Mouse (Mus musculus) hindbrain, postnatal 0 days (tissue): ENCODE results near the gene Lrig1. TPM values are rescaled to one million over a fixed set of nuclear protein-coding genes. Genes with fewer than 3 reads are reported as not detected.
A peak's percentile ranks its signal among the peaks of the same experiment; 100 is the strongest.

Experiments
- ATAC-seq: fragments of 200-750 bp; cut with Nextera tagmentation; 2 replicates; pipeline ENCODE4 v1.8.0; 2017; ENCODE audit warnings: mild to moderate bottlenecking, moderate TSS enrichment, moderate library complexity
- DNase-seq: peaks from one replicate; pipeline ENCODE4 v3.0.0-alpha.2; 2015; ENCODE audit warnings: low spot score
- H3K27ac ChIP-seq: fragments of 300-500 bp; sonication (generic); 2 replicates; pipeline ENCODE4 v1.5.1; 2014; ENCODE audit warnings: mild to moderate bottlenecking
- H3K27me3 ChIP-seq: fragments of 300-500 bp; sonication (generic); 2 replicates; pipeline ENCODE4 v1.6.1; 2014; ENCODE audit warnings: low read length, mixed read lengths; ENCODE audit not compliant: insufficient read depth
- H3K36me3 ChIP-seq: fragments of 300-500 bp; sonication (generic); 2 replicates; pipeline ENCODE4 v1.6.1; 2014; ENCODE audit warnings: low read length, mixed read lengths; ENCODE audit not compliant: insufficient read depth
- H3K4me1 ChIP-seq: fragments of 300-500 bp; sonication (generic); 2 replicates; pipeline ENCODE4 v1.6.1; 2014; ENCODE audit warnings: antibody characterized with exemption, low read length, mixed read lengths; ENCODE audit not compliant: insufficient read depth
- H3K4me2 ChIP-seq: fragments of 300-500 bp; sonication (generic); 2 replicates; pipeline ENCODE4 v1.6.1; 2014; ENCODE audit warnings: low read depth, mild to moderate bottlenecking, low read length, moderate library complexity, mixed read lengths
- H3K4me3 ChIP-seq: fragments of 300-500 bp; sonication (generic); 2 replicates; pipeline ENCODE4 v1.5.1; 2014; ENCODE audit warnings: low read length
- H3K9ac ChIP-seq: fragments of 300-500 bp; sonication (generic); replicated peaks from 2 replicates; pipeline ENCODE4 v1.6.1; 2014; ENCODE audit warnings: mild to moderate bottlenecking, low read length, moderate library complexity, mixed read lengths
- H3K9me3 ChIP-seq: fragments of 300-500 bp; sonication (generic); 2 replicates; pipeline ENCODE4 v1.6.1; 2016; ENCODE audit warnings: low read length, mixed read lengths
- CTCF ChIP-seq: IDR thresholded peaks from 2 replicates; pipeline ENCODE4 v1.5.1; 2016; ENCODE audit warnings: antibody characterized with exemption, control low read depth, low read depth
- WGBS: fragments of 180-500 bp; shearing (Covaris S2); extraction: QIAGEN DNeasy Blood & Tissue Kit; methylation state at CpG from one replicate; pipeline ENCODE4 v1.1.7; 2014; 5-methylcytosine and 5-hydroxymethylcytosine counted together
- polyA plus RNA-seq: library from polyadenylated mRNA; unstranded; fragments of >200 nt; fragmentation: Nextera tagmentation; extraction: Ambion mirVana; gene quantifications from 2 replicates; pipeline ENCODE4 v1.2.1, GENCODE M21; 2015
- total RNA-seq: library from RNA; depleted of rRNA; stranded (reverse); fragments of >200 nt; gene quantifications from 2 replicates; pipeline ENCODE4 v1.2.3, GENCODE M21; 2014

The Lrig1 gene
- total and polyA plus RNA-seq, 2 experiments from 2014 or later = 23.0 to 146 TPM

- no peak for TF ChIP-seq CTCF
- peak; percentile 52; the same call in 1 of the 2 replicates for ATAC-seq
These were observed 15.0 kb downstream of the Lrig1 start for GRCm38 (mm10) chr6:94684844-94685557.

GRCm38 (mm10) chr6:94683701-94684100, 16.3 kb downstream of the Lrig1 start:
- H3K27ac ChIP-seq = peak overlapping the region; percentile 52; the same call in 1 of the 2 replicates
- H3K9ac ChIP-seq = no peak overlapping the region
- TF ChIP-seq CTCF = no peak
- H3K4me1 ChIP-seq = peaks cover 24% of the 10 kb centered on the region; the same call in 1 of the 2 replicates
- no peaks in the 10 kb centered on the region for H3K27me3 ChIP-seq
- ATAC-seq = peak; percentile 55
- WGBS = 58% methylated on average over 3 of the region's 3 CpGs
- H3K4me2 ChIP-seq = peak overlapping the region; percentile 21
- no peaks in the 10 kb centered on the region for H3K36me3 ChIP-seq
- DNase-seq = no peak
- H3K9me3 ChIP-seq = no peaks in the 10 kb centered on the region
- H3K4me3 ChIP-seq = no peak overlapping the region

More at GRCm38 (mm10) chr6:94684844-94685557, 15.0 kb downstream of the Lrig1 start:
- H3K27ac ChIP-seq = peak overlapping the region; percentile 52; the same call in 1 of the 2 replicates
- no peaks in the 10 kb centered on the region for H3K9me3 ChIP-seq
- peak overlapping the region; percentile 21 for H3K4me2 ChIP-seq
- no peak overlapping the region for H3K9ac ChIP-seq
- peaks cover 21% of the 10 kb centered on the region; the same call in 1 of the 2 replicates for H3K4me1 ChIP-seq
- H3K27me3 ChIP-seq = no peaks in the 10 kb centered on the region
- no peaks in the 10 kb centered on the region for H3K36me3 ChIP-seq
- WGBS = 40% methylated on average over 13 of the region's 13 CpGs
- no peak overlapping the region for H3K4me3 ChIP-seq
- no peak for DNase-seq

GRCm38 (mm10) chr6:94682270-94682618, 17.7 kb downstream of the Lrig1 start:
- H3K4me1 ChIP-seq = peaks cover 23% of the 10 kb centered on the region
- no peak for DNase-seq
- H3K4me3 ChIP-seq = no peak overlapping the region
- no peaks in the 10 kb centered on the region for H3K27me3 ChIP-seq
- peak overlapping the region; percentile 28; the same call in 1 of the 2 replicates for H3K9ac ChIP-seq
- no peaks in the 10 kb centered on the region for H3K36me3 ChIP-seq
- no peaks in the 10 kb centered on the region for H3K9me3 ChIP-seq
- TF ChIP-seq CTCF = no peak
- peak overlapping the region; percentile 42 for H3K4me2 ChIP-seq
- ATAC-seq = no peak
- WGBS = 48% methylated on average over 6 of the region's 6 CpGs
- peak overlapping the region; percentile 59; the same call in 1 of the 2 replicates for H3K27ac ChIP-seq

GRCm38 (mm10) chr6:94681446-94682269, 18.3 kb downstream of the Lrig1 start:
- Histone ChIP-seq H3K4me3 (peak overlapping the region; percentile 12; the same call in 1 of the 2 replicates), H3K4me2 (peak overlapping the region; percentile 42), H3K9me3 (no peaks in the 10 kb centered on the region), H3K9ac (peak overlapping the region; percentile 28; the same call in 1 of the 2 replicates), H3K36me3 (no peaks in the 10 kb centered on the region), H3K27ac (peak overlapping the region; percentile 59), H3K27me3 (no peaks in the 10 kb centered on the region), H3K4me1 (peaks cover 27% of the 10 kb centered on the region)
- ATAC-seq = 0 out of 2 replicates have a peak, but pooled peaks have one; percentile 40
- WGBS = 33% methylated on average over 15 of the region's 15 CpGs
- DNase-seq = peak; percentile 53
- no peak for TF ChIP-seq CTCF

- Histone ChIP-seq H3K36me3 (no peaks in the 10 kb centered on the region), H3K27ac (peak overlapping the region; percentile 59; the same call in 1 of the 2 replicates), H3K9ac (no peak overlapping the region), H3K27me3 (no peaks in the 10 kb centered on the region), H3K4me1 (peaks cover 27% of the 10 kb centered on the region), H3K4me2 (peak overlapping the region; percentile 42), H3K4me3 (peak overlapping the region; percentile 12; the same call in 1 of the 2 replicates), H3K9me3 (no peaks in the 10 kb centered on the region)
- WGBS = 54% methylated on average over 5 of the region's 5 CpGs
- ATAC-seq (no peak), DNase-seq (no peak)
- TF ChIP-seq CTCF = no peak
These were observed 19.1 kb downstream of the Lrig1 start for GRCm38 (mm10) chr6:94680760-94681445.

- Histone ChIP-seq H3K4me1 (peaks cover 26% of the 10 kb centered on the region), H3K27me3 (no peaks in the 10 kb centered on the region), H3K27ac (no peak overlapping the region), H3K4me2 (peak overlapping the region; percentile 42), H3K36me3 (no peaks in the 10 kb centered on the region), H3K4me3 (no peak overlapping the region), H3K9ac (no peak overlapping the region), H3K9me3 (no peaks in the 10 kb centered on the region)
- 88% methylated on average over 1 of the region's 1 CpGs for WGBS
- ATAC-seq (no peak), DNase-seq (no peak)
- TF ChIP-seq CTCF = no peak
These were observed 20.7 kb downstream of the Lrig1 start for GRCm38 (mm10) chr6:94679249-94679648.
